Mouse (Mus musculus): ENCODE data around the gene Olfr76.
"Not testable (repeated sequence)": the region's sequence is repeated elsewhere in the genome, so short reads cannot be mapped to it uniquely, and the experiment has no call there.

Olfr76 gene

GRCm38 (mm10) chr19:12123103-12123502 is at the start of gene Olfr76:
Gene Olfr76, minus strand, starts transcription at chr19:12123203.
- DNase-seq (ENCODE audit: low read depth, low spot score) = no peak

- DNase-seq (ENCODE audit: low read depth, low spot score) = not testable (repeated sequence)
Measured at GRCm38 (mm10) chr19:12170062-12170599, 47.1 kb upstream of the Olfr76 start, which contains the start of gene Olfr1555-ps1. Gene Olfr1555-ps1, minus strand, starts transcription at chr19:12170112.

GRCm38 (mm10) chr19:12145452-12145851 is 22.4 kb upstream of the Olfr76 start:
- DNase-seq (ENCODE audit: low read depth, low spot score) = peak; percentile 3

GRCm38 (mm10) chr19:12143356-12143755 is 20.4 kb upstream of the Olfr76 start:
- DNase-seq (ENCODE audit: low read depth, low spot score) = peak; percentile 25

DNA sequence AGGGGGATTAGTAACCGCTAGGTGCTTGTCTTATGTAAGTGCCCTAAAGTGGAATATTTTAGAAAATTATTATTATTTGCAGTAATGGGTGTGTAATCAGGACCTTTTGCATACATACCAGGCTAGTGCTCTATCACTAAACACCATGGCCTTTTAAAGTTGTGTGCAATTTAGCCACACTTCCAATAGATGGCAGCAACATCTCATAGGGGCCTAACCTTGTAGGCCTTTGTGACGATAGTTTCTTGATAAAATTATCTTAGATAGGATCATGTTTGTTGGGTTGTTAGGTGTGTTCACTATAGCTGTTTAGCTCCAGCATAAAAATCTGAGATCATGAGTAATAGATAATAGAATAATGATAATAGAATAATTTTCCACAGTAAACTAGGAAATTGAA is 11.3 kb upstream of the Olfr76 start:
- DNase-seq (ENCODE audit: low read depth, low spot score) = peak; percentile 4

- DNase-seq (ENCODE audit: low read depth, low spot score) = no peak
Measured at GRCm38 (mm10) chr19:12116464-12116863, 6.5 kb downstream of the Olfr76 start.

DNA sequence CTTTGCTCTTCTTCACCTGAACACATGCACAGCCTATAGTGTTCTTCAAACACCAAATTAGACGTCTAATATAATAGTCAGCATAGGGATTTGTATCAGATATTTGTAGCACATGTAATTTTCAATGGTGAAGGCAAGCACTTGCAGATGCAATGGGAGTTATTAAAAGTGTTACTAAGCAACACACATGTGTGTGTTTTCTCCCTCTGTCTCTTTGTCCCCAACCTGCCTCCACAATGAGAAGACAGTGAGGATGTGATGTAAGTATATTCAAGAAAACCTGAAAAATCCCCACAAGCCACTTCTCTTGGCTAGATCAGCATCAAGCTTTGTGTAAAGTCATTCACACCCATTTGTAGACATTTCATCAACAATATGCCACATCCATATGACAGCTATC is 7.2 kb downstream of the Olfr76 start, which contains the start of gene Olfr1428:
Gene Olfr1428 (minus strand): TSS at position 101 of the 400 bp plus-strand sequence.
- DNase-seq (ENCODE audit: low read depth, low spot score) = no peak

- no peak for DNase-seq (ENCODE audit: low read depth, low spot score)
Measured at GRCm38 (mm10) chr19:12113807-12114206, 9.2 kb downstream of the Olfr76 start.

DNA sequence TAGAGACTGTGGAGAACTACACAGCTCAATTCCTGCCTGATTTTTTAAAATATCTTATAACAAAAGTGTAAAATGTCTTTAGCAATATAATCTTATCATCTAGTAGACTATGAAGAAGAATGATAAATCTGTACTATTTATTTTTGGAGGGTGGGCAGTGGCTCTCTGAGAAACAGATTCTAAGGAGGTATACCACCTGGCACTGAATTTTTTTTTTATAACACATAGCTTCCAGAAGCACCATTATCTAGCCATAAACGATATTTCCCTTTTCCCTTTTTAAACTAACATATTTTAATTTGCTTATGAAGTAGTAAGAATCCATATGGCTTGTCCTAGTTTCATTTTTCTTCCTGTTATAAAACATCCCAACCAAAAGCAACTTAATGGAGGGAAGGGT is 18.5 kb downstream of the Olfr76 start:
- no peak for DNase-seq (ENCODE audit: low read depth, low spot score)

DNA sequence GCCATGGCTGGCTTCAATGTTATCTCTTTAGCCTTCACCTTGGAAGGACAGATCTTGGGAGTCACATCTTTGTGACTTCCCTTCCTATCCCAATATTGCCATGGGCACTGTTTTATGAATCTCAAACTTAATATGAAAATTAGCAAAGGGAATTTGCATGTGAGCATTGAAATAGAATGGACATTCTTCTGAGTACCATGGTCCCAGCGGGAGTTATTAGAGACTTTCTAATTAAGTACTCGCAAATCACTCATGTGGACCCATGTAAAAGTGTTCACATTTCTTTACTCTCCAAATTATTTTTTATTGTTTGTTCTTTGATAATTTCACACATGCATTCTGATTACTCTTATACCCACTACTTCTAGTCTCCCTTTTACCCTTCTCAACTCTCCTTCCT is 19.8 kb downstream of the Olfr76 start, which contains the start of gene Olfr1427:
Gene Olfr1427 (minus strand): TSS at position 101 of the 400 bp plus-strand sequence.
- DNase-seq (ENCODE audit: low read depth, low spot score) = no peak

DNA sequence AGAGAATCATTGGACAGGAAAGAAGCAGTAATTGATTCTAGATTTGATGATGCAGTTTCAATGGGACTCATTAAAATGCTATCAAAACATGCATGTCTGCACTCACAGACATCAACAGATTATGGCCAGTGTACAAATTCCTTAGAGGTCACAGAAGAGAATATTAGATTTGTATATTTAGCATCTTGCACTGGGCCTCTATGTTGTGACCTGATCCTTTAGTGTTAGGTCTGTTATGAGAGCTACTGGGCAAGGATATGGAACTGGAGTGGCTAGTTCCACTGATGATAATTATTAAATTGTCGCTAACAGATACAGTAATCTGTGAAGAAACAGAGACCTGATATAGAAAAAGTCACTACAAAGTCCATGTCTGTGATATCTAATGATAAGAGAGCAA is 31.1 kb downstream of the Olfr76 start, which contains the start of gene Olfr1426:
Gene Olfr1426 (minus strand): TSS at position 101 of the 400 bp plus-strand sequence.
- no peak for DNase-seq (ENCODE audit: low read depth, low spot score)

DNA sequence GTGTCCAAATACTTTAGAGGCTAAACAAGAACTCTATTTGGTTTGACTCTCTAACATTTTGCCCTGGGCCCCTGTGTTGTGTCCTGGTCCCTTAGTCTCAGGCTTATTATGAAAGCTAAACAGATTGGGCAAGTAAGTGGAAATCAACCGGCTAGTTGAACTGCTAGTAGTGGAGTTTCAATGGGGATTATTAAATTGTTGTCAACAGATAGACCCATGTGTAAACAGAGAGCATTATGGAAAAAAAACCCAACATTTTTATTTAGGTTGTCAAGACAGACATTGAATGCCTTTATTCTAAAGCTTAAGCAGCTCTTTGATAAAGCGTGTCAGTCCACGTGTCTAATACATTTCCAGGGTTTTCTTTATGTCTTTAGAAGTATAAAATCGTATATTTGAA is 45.4 kb downstream of the Olfr76 start, which contains the start of gene Olfr1425:
Gene Olfr1425 (minus strand): TSS at position 101 of the 400 bp plus-strand sequence.
- not testable (repeated sequence) for DNase-seq (ENCODE audit: low read depth, low spot score)

GRCm38 (mm10) chr19:12069546-12069945 is 53.5 kb downstream of the Olfr76 start:
- not testable (repeated sequence) for DNase-seq (ENCODE audit: low read depth, low spot score)
